Mouse (Mus musculus) heart, adult 2 months (tissue): ENCODE measurements at regions not wholly inside any gene's neighbourhood (a gene's known extent, or its start where the extent isn't known, plus 50 kb on each side); places are given as distances from the start of the nearest gene placed in this dataset.

Experiments used
- CTCF ChIP-seq: fragments of 200-600 bp; IDR thresholded peaks from 2 replicates; pipeline ENCODE4 v1.8.1; 2022; ENCODE audit warnings: antibody characterized with exemption, mild to moderate bottlenecking, moderate library complexity
- EP300 ChIP-seq: fragments of 200-500 bp; IDR thresholded peaks from 2 replicates; pipeline ENCODE4 v1.6.1; 2011; ENCODE audit warnings: low read depth, low read length, control low read depth; ENCODE audit not compliant: insufficient read depth

GRCm38 (mm10) chrX:153937346-153937745 is 75.1 kb downstream of the Samt1 start:
- TF ChIP-seq EP300 (no peak), CTCF (no peak)
